Mouse (Mus musculus) limb, embryonic 15.5 days (tissue): Measurements from ENCODE around the gene Rftn1. TPM values are rescaled to one million over a fixed set of nuclear protein-coding genes. Genes with fewer than 3 reads are reported as not detected.

Experiments
- ATAC-seq: fragments of 200-750 bp; cut with Nextera tagmentation; 2 replicates; pipeline ENCODE4 v1.8.0; 2017; ENCODE audit warnings: low read depth, moderate TSS enrichment; ENCODE audit not compliant: insufficient number of reproducible peaks, low FRiP score, low TSS enrichment
- H3K27ac ChIP-seq: fragments of 300-500 bp; sonication (generic); 2 replicates; pipeline ENCODE4 v1.5.1; 2015; ENCODE audit warnings: moderate library complexity, mild to moderate bottlenecking, inconsistent platforms
- H3K27me3 ChIP-seq: fragments of 300-500 bp; sonication (generic); 2 replicates; pipeline ENCODE4 v1.6.1; 2015; ENCODE audit warnings: inconsistent platforms
- H3K36me3 ChIP-seq: fragments of 300-500 bp; sonication (generic); 2 replicates; pipeline ENCODE4 v1.6.1; 2015; ENCODE audit warnings: inconsistent platforms
- H3K4me1 ChIP-seq: fragments of 300-500 bp; sonication (generic); 2 replicates; pipeline ENCODE4 v1.6.1; 2015; ENCODE audit warnings: inconsistent platforms
- H3K4me2 ChIP-seq: fragments of 300-500 bp; sonication (generic); 2 replicates; pipeline ENCODE4 v1.6.1; 2015; ENCODE audit warnings: mild to moderate bottlenecking, inconsistent platforms
- H3K4me3 ChIP-seq: fragments of 300-500 bp; sonication (generic); 2 replicates; pipeline ENCODE4 v1.5.1; 2015; ENCODE audit warnings: mild to moderate bottlenecking, inconsistent platforms
- H3K9ac ChIP-seq: fragments of 300-500 bp; sonication (generic); 2 replicates; pipeline ENCODE4 v1.6.1; 2015; ENCODE audit warnings: inconsistent platforms
- H3K9me3 ChIP-seq: fragments of 300-500 bp; sonication (generic); 2 replicates; pipeline ENCODE4 v1.6.1; 2016; ENCODE audit warnings: inconsistent platforms
- WGBS: fragments of 180-500 bp; shearing (Covaris S2); methylation state at CpG from one replicate; pipeline ENCODE4 v1.1.7; 2015; 5-methylcytosine and 5-hydroxymethylcytosine counted together
- polyA plus RNA-seq: library from polyadenylated mRNA; unstranded; fragments of >200 nt; fragmentation: Nextera tagmentation; extraction: Ambion mirVana; gene quantifications from 2 replicates; pipeline ENCODE4 v1.2.1, GENCODE M21; 2015

Rftn1 gene
- polyA plus RNA-seq, 1 experiment from 2014 or later: 18.0 TPM

DNA sequence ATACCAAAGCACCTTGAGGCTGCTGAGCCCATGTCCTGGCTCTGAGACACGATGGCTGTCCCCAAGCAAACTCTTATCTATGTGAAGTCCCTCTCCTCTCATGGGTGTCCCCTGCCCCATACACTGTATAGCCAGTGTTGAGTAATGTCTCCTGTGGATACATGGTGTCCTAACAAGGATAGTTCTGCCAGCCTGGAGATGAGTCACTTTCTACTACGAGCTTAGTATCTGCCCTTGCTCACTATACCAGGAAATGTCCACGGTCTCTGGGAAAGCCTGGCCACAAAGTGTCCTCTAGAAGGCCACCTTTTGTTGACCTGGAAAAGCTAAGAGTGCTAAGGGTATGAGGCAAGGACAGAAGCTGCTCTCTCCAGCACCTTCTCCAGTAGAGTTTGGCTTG, 195.2 kb downstream of the Rftn1 start:
- H3K4me3 ChIP-seq: no peak overlapping the region

DNA sequence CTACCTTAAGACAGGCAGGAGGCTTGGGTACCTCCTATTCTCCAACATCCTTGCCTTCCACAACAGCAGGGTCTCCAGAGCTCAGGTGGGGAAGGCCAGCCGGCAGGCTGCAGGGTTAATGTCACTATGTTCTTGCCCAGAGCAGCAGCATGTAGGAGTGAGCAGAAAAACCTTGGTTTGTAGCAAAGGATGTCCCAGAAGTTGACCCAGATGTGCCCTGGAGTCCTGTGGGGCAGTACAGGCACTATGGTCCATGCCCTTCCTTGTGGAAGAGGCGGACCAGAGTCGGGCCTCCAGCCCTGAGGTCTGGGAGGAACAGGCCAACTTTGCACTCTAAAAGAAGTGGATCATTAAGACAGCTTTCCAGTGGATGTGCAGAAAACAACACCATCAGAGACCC, 196.8 kb downstream of the Rftn1 start:
- H3K27me3 ChIP-seq: no peaks in the 10 kb centered on the region
- H3K27ac ChIP-seq: no peak overlapping the region
- H3K4me1 ChIP-seq: no peaks in the 10 kb centered on the region
- ATAC-seq: no peak
- no peak overlapping the region for H3K9ac ChIP-seq
- H3K36me3 ChIP-seq: no peaks in the 10 kb centered on the region
- no peak overlapping the region for H3K4me2 ChIP-seq
- H3K9me3 ChIP-seq: no peaks in the 10 kb centered on the region
- no peak overlapping the region for H3K4me3 ChIP-seq
- 79% methylated on average over 3 of the region's 3 CpGs for WGBS

More for the DNA sequence above, 195.2 kb downstream of the Rftn1 start:
- no peak for ATAC-seq
- WGBS: 89% methylated on average over 3 of the region's 3 CpGs
- Histone ChIP-seq H3K4me1 (no peaks in the 10 kb centered on the region), H3K27me3 (no peaks in the 10 kb centered on the region), H3K4me2 (no peak overlapping the region), H3K36me3 (peaks cover 7% of the 10 kb centered on the region; the same call in 1 of the 2 replicates), H3K9me3 (no peaks in the 10 kb centered on the region), H3K9ac (no peak overlapping the region), H3K27ac (no peak overlapping the region)

GRCm38 (mm10) chr17:49992625-49993603, 197.6 kb downstream of the Rftn1 start:
- no peak for ATAC-seq
- WGBS: 51% methylated on average over 11 of the region's 11 CpGs
- H3K27me3 ChIP-seq: no peaks in the 10 kb centered on the region

GRCm38 (mm10) chr17:49989583-49989982, 200.9 kb downstream of the Rftn1 start:
- no peaks in the 10 kb centered on the region for H3K4me1 ChIP-seq
- no peak overlapping the region for H3K4me2 ChIP-seq
- no peaks in the 10 kb centered on the region for H3K36me3 ChIP-seq
- no peak overlapping the region for H3K27ac ChIP-seq
- H3K9ac ChIP-seq: no peak overlapping the region
- 77% methylated on average over 8 of the region's 8 CpGs for WGBS
- H3K4me3 ChIP-seq: no peak overlapping the region
- H3K9me3 ChIP-seq: no peaks in the 10 kb centered on the region
- no peak for ATAC-seq
- no peaks in the 10 kb centered on the region for H3K27me3 ChIP-seq

More at GRCm38 (mm10) chr17:49992625-49993603, 197.6 kb downstream of the Rftn1 start:
- Histone ChIP-seq H3K36me3 (no peaks in the 10 kb centered on the region), H3K4me1 (no peaks in the 10 kb centered on the region), H3K9me3 (no peaks in the 10 kb centered on the region), H3K4me3 (no peak overlapping the region), H3K27ac (no peak overlapping the region), H3K4me2 (no peak overlapping the region), H3K9ac (no peak overlapping the region)

DNA sequence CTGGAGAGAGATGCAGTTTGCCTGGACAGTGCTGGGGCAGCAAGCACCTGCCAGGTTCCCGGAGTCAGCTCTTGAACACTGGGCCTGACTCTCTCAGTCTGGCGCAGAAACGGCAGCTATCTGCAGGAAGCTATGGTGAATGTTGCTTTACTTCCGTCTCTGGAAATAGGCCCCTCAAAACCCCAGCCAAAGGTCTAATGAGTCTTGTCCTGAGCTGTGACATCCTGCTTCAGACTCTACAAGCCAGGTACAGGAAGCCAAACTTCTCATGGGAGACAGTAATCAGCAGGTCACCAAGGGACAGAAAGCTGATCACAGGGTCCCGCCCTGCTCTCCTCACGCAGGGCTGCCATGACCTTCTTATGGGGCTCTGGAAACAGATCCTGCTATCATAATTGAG, 203.4 kb downstream of the Rftn1 start:
- no peak for ATAC-seq
- Histone ChIP-seq H3K4me2 (no peak overlapping the region), H3K4me3 (no peak overlapping the region), H3K9me3 (no peaks in the 10 kb centered on the region), H3K27me3 (no peaks in the 10 kb centered on the region), H3K27ac (no peak overlapping the region), H3K9ac (no peak overlapping the region), H3K36me3 (no peaks in the 10 kb centered on the region), H3K4me1 (no peaks in the 10 kb centered on the region)
- 88% methylated on average over 6 of the region's 6 CpGs for WGBS

GRCm38 (mm10) chr17:49983478-49983877, 207.0 kb downstream of the Rftn1 start:
- Histone ChIP-seq H3K4me3 (no peak overlapping the region), H3K27me3 (no peaks in the 10 kb centered on the region), H3K9ac (no peak overlapping the region), H3K27ac (no peak overlapping the region), H3K36me3 (no peaks in the 10 kb centered on the region), H3K9me3 (no peaks in the 10 kb centered on the region), H3K4me2 (no peak overlapping the region), H3K4me1 (no peaks in the 10 kb centered on the region)
- no peak for ATAC-seq
- 84% methylated on average over 5 of the region's 5 CpGs for WGBS

- Histone ChIP-seq H3K4me2 (no peak overlapping the region), H3K27me3 (no peaks in the 10 kb centered on the region), H3K9me3 (no peaks in the 10 kb centered on the region), H3K27ac (no peak overlapping the region), H3K9ac (no peak overlapping the region), H3K4me3 (no peak overlapping the region), H3K36me3 (no peaks in the 10 kb centered on the region), H3K4me1 (no peaks in the 10 kb centered on the region)
- WGBS: 75% methylated on average over 6 of the region's 6 CpGs
- ATAC-seq: no peak
These were observed 207.7 kb downstream of the Rftn1 start for GRCm38 (mm10) chr17:49982611-49983390.

DNA sequence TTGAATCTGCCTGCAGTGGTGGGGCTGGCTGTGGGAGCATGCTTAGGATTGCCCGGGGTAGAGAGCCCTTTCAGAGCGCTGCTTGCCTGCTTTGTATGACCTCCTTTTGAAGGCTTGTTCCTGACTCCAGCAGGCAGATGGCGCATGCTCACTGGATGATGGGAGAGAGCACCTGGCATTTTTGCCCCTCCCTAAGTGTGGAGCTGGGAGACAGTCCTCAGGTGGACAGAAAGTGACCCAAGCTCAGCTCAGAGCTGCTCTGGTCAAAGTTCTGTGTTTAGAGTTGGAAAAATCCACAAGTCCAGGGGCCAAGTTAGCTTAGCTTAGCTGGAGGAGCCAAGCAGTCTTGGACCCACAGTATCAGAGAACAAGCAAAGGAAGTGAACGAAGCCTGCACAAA, 208.9 kb downstream of the Rftn1 start:
- no peak overlapping the region for H3K27ac ChIP-seq
- no peaks in the 10 kb centered on the region for H3K4me1 ChIP-seq
- no peaks in the 10 kb centered on the region for H3K9me3 ChIP-seq
- no peak overlapping the region for H3K4me3 ChIP-seq
- no peaks in the 10 kb centered on the region for H3K36me3 ChIP-seq
- WGBS: 90% methylated on average over 4 of the region's 4 CpGs
- no peaks in the 10 kb centered on the region for H3K27me3 ChIP-seq
- H3K9ac ChIP-seq: no peak overlapping the region
- no peak overlapping the region for H3K4me2 ChIP-seq
- ATAC-seq: no peak

GRCm38 (mm10) chr17:49979761-49980285, 210.7 kb downstream of the Rftn1 start:
- H3K36me3 ChIP-seq: no peaks in the 10 kb centered on the region
- no peak overlapping the region for H3K4me3 ChIP-seq
- no peaks in the 10 kb centered on the region for H3K27me3 ChIP-seq
- WGBS: 89% methylated on average over 4 of the region's 4 CpGs
- no peaks in the 10 kb centered on the region for H3K9me3 ChIP-seq
- no peak overlapping the region for H3K27ac ChIP-seq
- H3K4me2 ChIP-seq: no peak overlapping the region
- ATAC-seq: no peak
- H3K4me1 ChIP-seq: no peaks in the 10 kb centered on the region
- no peak overlapping the region for H3K9ac ChIP-seq

DNA sequence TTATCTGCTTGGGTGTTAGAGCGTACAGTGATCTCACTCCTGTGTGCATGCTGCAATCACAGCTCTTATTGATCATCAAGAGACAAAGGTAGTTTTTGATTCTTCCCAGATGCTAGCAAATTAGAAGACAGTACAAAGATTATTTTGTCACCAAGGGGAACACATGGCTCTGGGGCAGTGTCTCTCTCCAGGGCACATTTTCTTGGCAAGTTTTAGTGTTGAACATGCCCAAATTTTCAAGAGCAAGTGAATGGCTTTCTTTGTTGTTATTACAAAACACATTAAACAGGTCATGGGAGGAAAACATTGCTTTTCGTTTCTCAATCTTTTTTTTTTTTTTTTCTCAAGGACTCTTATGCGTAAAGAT, 213.1 kb downstream of the Rftn1 start:
- H3K4me2 ChIP-seq: no peak overlapping the region
- H3K9ac ChIP-seq: no peak overlapping the region
- H3K9me3 ChIP-seq: no peaks in the 10 kb centered on the region
- H3K36me3 ChIP-seq: no peaks in the 10 kb centered on the region
- ATAC-seq: no peak
- no peak overlapping the region for H3K4me3 ChIP-seq
- no peak overlapping the region for H3K27ac ChIP-seq
- 67% methylated on average over 3 of the region's 3 CpGs for WGBS
- H3K27me3 ChIP-seq: no peaks in the 10 kb centered on the region
- no peaks in the 10 kb centered on the region for H3K4me1 ChIP-seq

GRCm38 (mm10) chr17:49976678-49977423, 213.6 kb downstream of the Rftn1 start:
- Histone ChIP-seq H3K4me3 (no peak overlapping the region), H3K4me1 (no peaks in the 10 kb centered on the region), H3K36me3 (no peaks in the 10 kb centered on the region), H3K9me3 (no peaks in the 10 kb centered on the region), H3K27ac (no peak overlapping the region), H3K4me2 (no peak overlapping the region), H3K27me3 (no peaks in the 10 kb centered on the region), H3K9ac (no peak overlapping the region)
- no peak for ATAC-seq
- 78% methylated on average over 4 of the region's 4 CpGs for WGBS
